Mouse (Mus musculus) ES-Bruce4 (cell line): ENCODE results near the gene Med13l.

Experiments
- CTCF ChIP-seq: IDR thresholded peaks from one replicate; pipeline ENCODE4 v1.8.1; 2011; ENCODE audit warnings: low read depth, low read length
- EP300 ChIP-seq: IDR thresholded peaks from 2 replicates; pipeline ENCODE4 v1.6.1; 2011; ENCODE audit warnings: low read depth, low read length; ENCODE audit not compliant: insufficient read depth

DNA sequence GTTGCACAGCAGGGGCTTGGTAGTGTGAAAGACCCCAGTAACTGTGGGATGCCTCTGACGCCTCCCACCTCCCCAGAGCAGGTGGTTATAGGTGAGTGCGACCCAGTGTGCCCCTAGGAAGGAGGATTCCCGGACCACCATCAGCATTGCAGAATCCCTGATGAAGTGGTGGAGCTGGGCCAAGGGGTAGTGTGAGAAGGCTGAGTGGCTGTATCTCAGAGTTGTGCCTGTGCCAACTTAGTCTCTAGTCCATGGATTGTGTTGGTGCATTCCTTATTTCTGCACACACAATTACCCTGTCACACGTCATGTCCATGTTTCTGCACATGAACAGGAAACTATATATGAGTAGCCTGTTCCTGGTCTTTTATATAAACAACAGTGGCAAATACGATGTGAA is 161.4 kb downstream of the Med13l start:
- TF ChIP-seq CTCF (no peak), EP300 (no peak)
